19 mouse cellular contexts compared by ENCODE assay signal in the genomic region with DNA sequence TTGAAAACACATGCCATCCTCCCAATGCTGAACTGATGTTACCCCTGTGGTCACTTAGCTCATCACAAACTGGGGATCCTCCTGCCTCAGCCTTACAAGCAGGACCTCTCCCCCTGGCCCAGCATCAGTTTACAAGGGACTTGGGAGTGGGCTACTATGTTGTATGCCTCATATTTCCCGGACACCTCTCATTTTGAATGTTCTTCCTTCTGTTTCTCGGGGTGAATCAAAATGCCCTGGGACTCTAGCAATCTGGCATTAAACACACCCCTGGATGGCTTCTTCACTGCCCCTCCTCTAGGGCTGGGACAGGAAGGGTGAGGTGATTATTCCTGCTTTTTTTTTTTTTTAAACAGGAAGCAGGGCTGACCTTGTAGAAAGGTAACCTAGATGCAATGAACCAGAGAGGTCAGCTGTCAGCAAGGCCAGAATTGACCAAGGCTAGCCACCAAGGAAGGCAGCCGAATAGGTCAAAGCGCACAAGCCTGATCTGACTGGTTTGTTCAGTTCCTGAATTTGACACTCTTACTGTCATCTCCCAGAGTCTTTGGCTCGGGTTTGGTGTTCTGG. TPM values are rescaled to one million over a fixed set of nuclear protein-coding genes. Genes with fewer than 3 reads are reported as not detected.
DNase-seq lines count a peak whose midpoint lies in the region; ATAC-seq and TF ChIP-seq lines count a peak whose summit lies in the region.
"Had no signal": no experiment of that assay in that cellular context is flagged by ENCODE, and none has a peak within 500 bp of the region (broad histone marks: within the 10 kb centered on the region; RNA-seq: fewer than 3 reads in every experiment).

No protein-coding gene starts in this region.

- no peaks in the 10 kb centered on the region; the same call in 1 of the 2 replicates for H3K79me2 ChIP-seq in liver, adult 2 months (ENCODE audit: control insufficient read depth, insufficient read depth, low read length)

- peaks cover under 1% of the 10 kb centered on the region; the same call in 1 of the 2 replicates for H3K27me3 ChIP-seq in hindbrain, embryonic 10.5 days (ENCODE audit: insufficient read depth, poor library complexity, severe bottlenecking)
- H3K27me3 ChIP-seq in hindbrain, embryonic 11.5 days (ENCODE audit: control insufficient read depth, insufficient read depth, low read length): no peaks in the 10 kb centered on the region
- no peaks in the 10 kb centered on the region for H3K27me3 ChIP-seq in liver, adult 2 months (ENCODE audit: control insufficient read depth, insufficient read depth, low read length)
- H3K27me3 ChIP-seq in liver, embryonic 11.5 days (replicated peaks; ENCODE audit: control insufficient read depth, insufficient read depth, low read length): no peaks in the 10 kb centered on the region; the same call in 1 of the 2 replicates
- no peaks in the 10 kb centered on the region for H3K27me3 ChIP-seq in liver, postnatal 0 days (ENCODE audit: insufficient read depth, low read length)
- no peaks in the 10 kb centered on the region for H3K27me3 ChIP-seq in midbrain, postnatal 0 days (ENCODE audit: insufficient read depth, low read length)
- H3K27me3 ChIP-seq: embryonic facial prominence, embryonic 13.5 days; hindbrain, embryonic 15.5 days; megakaryocyte, embryonic 14.5 days; midbrain, embryonic 15.5 days had no signal

- TF ChIP-seq POLR2A in liver, adult 2 months (IDR thresholded peaks at IDR 0.05; ENCODE audit: extremely low read depth, insufficient read depth, low read length): no peak

- H3K9ac ChIP-seq in hindbrain, embryonic 11.5 days (ENCODE audit: low read depth, low read length): no peak overlapping the region
- no peak overlapping the region for H3K9ac ChIP-seq in liver, adult 2 months (ENCODE audit: low read depth, low read length)
- no peak overlapping the region; the same call in 1 of the 2 replicates for H3K9ac ChIP-seq in liver, embryonic 11.5 days (ENCODE audit: low read depth, low read length)
- H3K9ac ChIP-seq in liver, postnatal 0 days (replicated peaks): 0 out of 2 replicates have a peak overlapping the region, but pooled peaks have one; percentile 24
- H3K9ac ChIP-seq in midbrain, postnatal 0 days (replicated peaks; ENCODE audit: low read length, poor library complexity, severe bottlenecking): no peak overlapping the region
- H3K9ac ChIP-seq: embryonic facial prominence, embryonic 13.5 days; hindbrain, embryonic 15.5 days; midbrain, embryonic 15.5 days had no signal

- ATAC-seq in hindbrain, embryonic 11.5 days (ENCODE audit: low FRiP score): no peak
- ATAC-seq in liver, embryonic 11.5 days (replicated peaks; ENCODE audit: low FRiP score): no peak
- no peak for ATAC-seq in liver, postnatal 0 days
- no peak for ATAC-seq in midbrain, postnatal 0 days (ENCODE audit: low FRiP score)
- ATAC-seq: forebrain, embryonic 16.5 days; intestine, embryonic 16.5 days; lung, postnatal 0 days; midbrain, embryonic 15.5 days had no signal

- TF ChIP-seq EP300 in liver, postnatal 0 days (IDR thresholded peaks at IDR 0.05; ENCODE audit: low read depth): no peak

- 84% methylated on average over 5 of the region's 5 CpGs for WGBS in hindbrain, embryonic 10.5 days
- WGBS in hindbrain, embryonic 11.5 days: 86% methylated on average over 5 of the region's 5 CpGs
- 86% methylated on average over 5 of the region's 5 CpGs for WGBS in liver, adult 2 months
- WGBS in liver, embryonic 11.5 days: 77% methylated on average over 5 of the region's 5 CpGs
- 77% methylated on average over 5 of the region's 5 CpGs for WGBS in liver, postnatal 0 days (ENCODE audit: insufficient replicate concordance)
- WGBS in midbrain, postnatal 0 days: 95% methylated on average over 5 of the region's 5 CpGs

- peak overlapping the region; percentile 93 for H3K27ac ChIP-seq in gastrocnemius, adult 2 months
- H3K27ac ChIP-seq in hindbrain, embryonic 10.5 days: peak overlapping the region; percentile 88; the same call in 1 of the 2 replicates
- no peak overlapping the region for H3K27ac ChIP-seq in hindbrain, embryonic 11.5 days (ENCODE audit: low read depth, low read length)
- H3K27ac ChIP-seq in liver, adult 2 months (replicated peaks; ENCODE audit: insufficient read depth, low read depth, low read length): no peak overlapping the region
- H3K27ac ChIP-seq in liver, embryonic 11.5 days (ENCODE audit: low read depth, low read length): no peak overlapping the region
- H3K27ac ChIP-seq in liver, postnatal 0 days (ENCODE audit: low read depth): peak overlapping the region; percentile 70; the same call in 1 of the 2 replicates
- no peak overlapping the region for H3K27ac ChIP-seq in midbrain, postnatal 0 days (ENCODE audit: low read depth, low read length)

- no peak overlapping the region for H3K4me3 ChIP-seq in gastrocnemius, adult 2 months
- no peak overlapping the region for H3K4me3 ChIP-seq in hindbrain, embryonic 10.5 days
- H3K4me3 ChIP-seq in hindbrain, embryonic 11.5 days (ENCODE audit: low read depth, low read length): no peak overlapping the region
- no peak overlapping the region for H3K4me3 ChIP-seq in liver, adult 2 months (ENCODE audit: insufficient read depth, low read depth, low read length)
- H3K4me3 ChIP-seq in liver, embryonic 11.5 days (ENCODE audit: low read depth, low read length): no peak overlapping the region
- H3K4me3 ChIP-seq in liver, postnatal 0 days (ENCODE audit: low read depth, low read length): no peak overlapping the region
- no peak overlapping the region for H3K4me3 ChIP-seq in midbrain, postnatal 0 days (ENCODE audit: low read depth, low read length)
- H3K4me3 ChIP-seq: embryonic facial prominence, embryonic 13.5 days; hindbrain, embryonic 15.5 days; megakaryocyte, embryonic 14.5 days; midbrain, embryonic 15.5 days had no signal

- intact Hi-C loops in gastrocnemius, adult 2 months (cut with DNase I): loop anchor here (10.0 kb wide), 1 partner anchor 946 kb away; a partner anchor contains a TSS

- TF ChIP-seq CTCF in gastrocnemius, adult 2 months (IDR thresholded peaks at IDR 0.05): no peak
- no peak for TF ChIP-seq CTCF in liver, adult 2 months (IDR thresholded peaks at IDR 0.05; ENCODE audit: low read depth, low read length)
- TF ChIP-seq CTCF in liver, postnatal 0 days (IDR thresholded peaks at IDR 0.05; ENCODE audit: low read depth): no peak
- no peak for TF ChIP-seq CTCF in midbrain, postnatal 0 days (IDR thresholded peaks at IDR 0.05)

- H3K9me3 ChIP-seq in hindbrain, embryonic 10.5 days: no peaks in the 10 kb centered on the region
- H3K9me3 ChIP-seq in hindbrain, embryonic 11.5 days (ENCODE audit: control insufficient read depth, low read length): no peaks in the 10 kb centered on the region
- no peaks in the 10 kb centered on the region for H3K9me3 ChIP-seq in liver, embryonic 11.5 days (ENCODE audit: control insufficient read depth, low read length)
- H3K9me3 ChIP-seq in liver, postnatal 0 days (ENCODE audit: low read length): no peaks in the 10 kb centered on the region
- no peaks in the 10 kb centered on the region for H3K9me3 ChIP-seq in midbrain, postnatal 0 days (ENCODE audit: low read length)
- H3K9me3 ChIP-seq: embryonic facial prominence, embryonic 13.5 days; hindbrain, embryonic 15.5 days; megakaryocyte, embryonic 14.5 days; midbrain, embryonic 15.5 days had no signal

- peaks cover 64% of the 10 kb centered on the region for H3K4me1 ChIP-seq in hindbrain, embryonic 10.5 days (replicated peaks)
- H3K4me1 ChIP-seq in hindbrain, embryonic 11.5 days (replicated peaks; ENCODE audit: control insufficient read depth, insufficient read depth, low read length): peaks cover 2% of the 10 kb centered on the region; the same call in 1 of the 2 replicates
- H3K4me1 ChIP-seq in liver, adult 2 months (ENCODE audit: control insufficient read depth, insufficient read depth, low read length): 0 out of 2 replicates have a peak, but pooled peaks cover 5% of the 10 kb centered on the region
- peaks cover 45% of the 10 kb centered on the region for H3K4me1 ChIP-seq in liver, embryonic 11.5 days (replicated peaks; ENCODE audit: control insufficient read depth, insufficient read depth, low read length)
- peaks cover 63% of the 10 kb centered on the region for H3K4me1 ChIP-seq in liver, postnatal 0 days (ENCODE audit: insufficient read depth)
- peaks cover 6% of the 10 kb centered on the region; the same call in 1 of the 2 replicates for H3K4me1 ChIP-seq in midbrain, postnatal 0 days (ENCODE audit: insufficient read depth, low read length)

- peaks cover 19% of the 10 kb centered on the region for H3K36me3 ChIP-seq in hindbrain, embryonic 10.5 days
- H3K36me3 ChIP-seq in hindbrain, embryonic 11.5 days (ENCODE audit: control insufficient read depth, insufficient read depth, low read length): no peaks in the 10 kb centered on the region
- H3K36me3 ChIP-seq in liver, adult 2 months (ENCODE audit: control insufficient read depth, insufficient read depth, low read length): no peaks in the 10 kb centered on the region; the same call in 1 of the 2 replicates
- peaks cover 5% of the 10 kb centered on the region; the same call in 1 of the 2 replicates for H3K36me3 ChIP-seq in liver, embryonic 11.5 days (ENCODE audit: control insufficient read depth, insufficient read depth, low read length)
- H3K36me3 ChIP-seq in liver, postnatal 0 days (replicated peaks; ENCODE audit: insufficient read depth, low read length): peaks cover 21% of the 10 kb centered on the region
- no peaks in the 10 kb centered on the region for H3K36me3 ChIP-seq in midbrain, postnatal 0 days (ENCODE audit: insufficient read depth, low read length)
- H3K36me3 ChIP-seq: hindbrain, embryonic 15.5 days; midbrain, embryonic 15.5 days had no signal

- no peak overlapping the region for H3K4me2 ChIP-seq in hindbrain, embryonic 11.5 days (replicated peaks; ENCODE audit: low read depth, low read length)
- H3K4me2 ChIP-seq in liver, embryonic 11.5 days: no peak overlapping the region
- peak overlapping the region; percentile 13; the same call in 1 of the 2 replicates for H3K4me2 ChIP-seq in liver, postnatal 0 days (ENCODE audit: low read depth, low read length)
- H3K4me2 ChIP-seq in midbrain, postnatal 0 days (ENCODE audit: low read depth, low read length, poor library complexity, severe bottlenecking): no peak overlapping the region
- H3K4me2 ChIP-seq: embryonic facial prominence, embryonic 13.5 days; hindbrain, embryonic 15.5 days; midbrain, embryonic 15.5 days had no signal

- no peak for DNase-seq in gastrocnemius, adult 2 months
- DNase-seq in gastrocnemius, adult 8-10 months (ENCODE audit: low spot score in 2 of 2): no peak
- DNase-seq in hindbrain, embryonic 10.5 days (ENCODE audit: low spot score): no peak
- no peak for DNase-seq in hindbrain, embryonic 11.5 days (ENCODE audit: low spot score)
- DNase-seq in liver, adult 2 months (ENCODE audit: extremely low read depth, low read depth, low spot score): peak; percentile 64
- no peak for DNase-seq in liver, embryonic 11.5 days (ENCODE audit: low spot score)
- no peak for DNase-seq in liver, postnatal 0 days
- no peak for DNase-seq in midbrain, postnatal 0 days (ENCODE audit: low spot score)
- DNase-seq: adrenal gland, postnatal 10 days had no signal

RNA-seq across cellular contexts. Expression of a gene that starts 2.0 kb away (rescaled TPM):
- total RNA-seq in gastrocnemius, adult 2 months (2021): 10 to 100 TPM; 14.1 to 46.8 TPM
- total RNA-seq in gastrocnemius, adult 8-10 months (2022): 10 to 100 TPM in 3 of 4 experiments, 1 to 10 TPM in 1; 8.6 to 22.9 (median 14.3) TPM
- polyA plus RNA-seq in hindbrain, embryonic 10.5 days (2016; fragmentation: Nextera tagmentation; extraction: Ambion mirVana): 100.0 and 117 TPM in 2 replicates
- polyA plus RNA-seq in hindbrain, embryonic 11.5 days (2014; fragmentation: Nextera tagmentation; extraction: Ambion mirVana): 107 and 108 TPM in 2 replicates
- total RNA-seq in liver, adult 2 months (2014; rRNA removed): 7.0 and 10.1 TPM in 2 replicates
- polyA plus RNA-seq in liver, adult 2 months (2012; rRNA removed): 5.6 and 6.9 TPM in 2 replicates
- polyA plus RNA-seq in liver, embryonic 11.5 days (2014; fragmentation: Nextera tagmentation; extraction: Ambion mirVana): 38.6 and 39.9 TPM in 2 replicates
- 60.1 and 62.6 TPM in 2 replicates for polyA plus RNA-seq in liver, postnatal 0 days (2015; fragmentation: Nextera tagmentation; extraction: Ambion mirVana)
- total RNA-seq in midbrain, postnatal 0 days (2014; rRNA removed): 12.0 and 19.8 TPM in 2 replicates
- polyA plus RNA-seq in midbrain, postnatal 0 days (2015; fragmentation: Nextera tagmentation; extraction: Ambion mirVana): 8.9 and 9.9 TPM in 2 replicates

RNA-seq across cellular contexts. Expression of a gene that starts 30.1 kb away (rescaled TPM):
- total RNA-seq in gastrocnemius, adult 2 months (2021): not detected
- total RNA-seq in gastrocnemius, adult 8-10 months (2022): not detected
- polyA plus RNA-seq in hindbrain, embryonic 10.5 days (2016; fragmentation: Nextera tagmentation; extraction: Ambion mirVana): not detected in 2 replicates
- not detected in 2 replicates for polyA plus RNA-seq in hindbrain, embryonic 11.5 days (2014; fragmentation: Nextera tagmentation; extraction: Ambion mirVana)
- not detected in 2 replicates for total RNA-seq in liver, adult 2 months (2014; rRNA removed)
- polyA plus RNA-seq in liver, adult 2 months (2012; rRNA removed): not detected in 2 replicates
- polyA plus RNA-seq in liver, embryonic 11.5 days (2014; fragmentation: Nextera tagmentation; extraction: Ambion mirVana): not detected in 2 replicates
- 0.26 TPM in 2 replicates for polyA plus RNA-seq in liver, postnatal 0 days (2015; fragmentation: Nextera tagmentation; extraction: Ambion mirVana)
- total RNA-seq in midbrain, postnatal 0 days (2014; rRNA removed): 0.24 and 0.99 TPM in 2 replicates
- 0.21 and 0.48 TPM in 2 replicates for polyA plus RNA-seq in midbrain, postnatal 0 days (2015; fragmentation: Nextera tagmentation; extraction: Ambion mirVana)
- total RNA-seq: heart, adult 8-10 months had no signal
- polyA plus RNA-seq: cerebellum, adult 2 months; embryonic facial prominence, embryonic 13.5 days; forebrain, embryonic 16.5 days; intestine, embryonic 16.5 days; limb, embryonic 11.5 days had no signal

RNA-seq across cellular contexts. Expression of a gene that starts 43.9 kb away (rescaled TPM):
- total RNA-seq in gastrocnemius, adult 2 months (2021): 100 to 1,000 TPM in 1 of 2 experiments, 10 to 100 TPM in 1; 53.6 to 322 TPM
- total RNA-seq in gastrocnemius, adult 8-10 months (2022): 100 to 1,000 TPM in 1 of 4 experiments, 10 to 100 TPM in 3; 25.4 to 104 (median 52.6) TPM
- polyA plus RNA-seq in hindbrain, embryonic 10.5 days (2016; fragmentation: Nextera tagmentation; extraction: Ambion mirVana): 3.6 and 9.8 TPM in 2 replicates
- 7.0 and 10.1 TPM in 2 replicates for polyA plus RNA-seq in hindbrain, embryonic 11.5 days (2014; fragmentation: Nextera tagmentation; extraction: Ambion mirVana)
- total RNA-seq in liver, adult 2 months (2014; rRNA removed): 0.46 and 0.54 TPM in 2 replicates
- 0.99 and 1.6 TPM in 2 replicates for polyA plus RNA-seq in liver, adult 2 months (2012; rRNA removed)
- polyA plus RNA-seq in liver, embryonic 11.5 days (2014; fragmentation: Nextera tagmentation; extraction: Ambion mirVana): 2.7 and 3.9 TPM in 2 replicates
- 1.6 TPM in 2 replicates for polyA plus RNA-seq in liver, postnatal 0 days (2015; fragmentation: Nextera tagmentation; extraction: Ambion mirVana)
- total RNA-seq in midbrain, postnatal 0 days (2014; rRNA removed): 17.0 and 17.1 TPM in 2 replicates
- 24.8 and 26.3 TPM in 2 replicates for polyA plus RNA-seq in midbrain, postnatal 0 days (2015; fragmentation: Nextera tagmentation; extraction: Ambion mirVana)

Comparison
In these comparisons a context has a peak if more than half of its experiments do, and no peak if none do; other contexts are left out.
1. H3K27ac ChIP-seq: peak in gastrocnemius, adult 2 months (single experiment), hindbrain, embryonic 10.5 days (single experiment) and liver, postnatal 0 days (single experiment); none in hindbrain, embryonic 11.5 days (single experiment), liver, adult 2 months (single experiment), liver, embryonic 11.5 days (single experiment) and midbrain, postnatal 0 days (single experiment).